Mouse (Mus musculus) embryonic facial prominence, embryonic 14.5 days (tissue): ENCODE results near the gene Vps26b. TPM values are rescaled to one million over a fixed set of nuclear protein-coding genes. Genes with fewer than 3 reads are reported as not detected.
A peak's percentile ranks its signal among the peaks of the same experiment; 100 is the strongest.

Experiments used
- ATAC-seq: fragments of 200-750 bp; cut with Nextera tagmentation; 2 replicates; pipeline ENCODE4 v1.8.0; 2017; ENCODE audit warnings: low read depth, moderate number of reproducible peaks, moderate TSS enrichment
- DNase-seq: peaks from one replicate; pipeline ENCODE4 v3.0.0-alpha.2; 2015; ENCODE audit warnings: low spot score
- H3K27ac ChIP-seq: fragments of 300-500 bp; sonication (generic); replicated peaks from 2 replicates; pipeline ENCODE4 v1.5.1; 2014; ENCODE audit warnings: low read depth, mild to moderate bottlenecking, low read length, moderate library complexity
- H3K27me3 ChIP-seq: fragments of 300-500 bp; sonication (generic); replicated peaks from 2 replicates; pipeline ENCODE4 v1.6.1; 2014; ENCODE audit warnings: low read length; ENCODE audit not compliant: control insufficient read depth, insufficient read depth
- H3K36me3 ChIP-seq: fragments of 300-500 bp; sonication (generic); 2 replicates; pipeline ENCODE4 v1.6.1; 2014; ENCODE audit warnings: low read length, mixed read lengths; ENCODE audit not compliant: control insufficient read depth, insufficient read depth
- H3K4me1 ChIP-seq: fragments of 300-500 bp; sonication (generic); 2 replicates; pipeline ENCODE4 v1.6.1; 2014; ENCODE audit warnings: antibody characterized with exemption, low read length; ENCODE audit not compliant: control insufficient read depth, insufficient read depth
- H3K4me2 ChIP-seq: fragments of 300-500 bp; sonication (generic); 2 replicates; pipeline ENCODE4 v1.6.1; 2014; ENCODE audit warnings: low read depth, mild to moderate bottlenecking, low read length, moderate library complexity, mixed read lengths
- H3K4me3 ChIP-seq: fragments of 300-500 bp; sonication (generic); 2 replicates; pipeline ENCODE4 v1.5.1; 2014; ENCODE audit warnings: low read depth, mild to moderate bottlenecking, low read length
- H3K9ac ChIP-seq: fragments of 300-500 bp; sonication (generic); 2 replicates; pipeline ENCODE4 v1.6.1; 2014; ENCODE audit warnings: low read depth, mild to moderate bottlenecking, low read length, moderate library complexity, mixed read lengths
- H3K9me3 ChIP-seq: fragments of 300-500 bp; sonication (generic); 2 replicates; pipeline ENCODE4 v1.6.1; 2016; ENCODE audit warnings: low read length; ENCODE audit not compliant: control insufficient read depth
- WGBS: fragments of 180-500 bp; shearing (Covaris S2); extraction: QIAGEN DNeasy Blood & Tissue Kit; methylation state at CpG from one replicate; pipeline ENCODE4 v1.1.7; 2014; 5-methylcytosine and 5-hydroxymethylcytosine counted together
- polyA plus RNA-seq: library from polyadenylated mRNA; unstranded; fragments of >200 nt; fragmentation: Nextera tagmentation; extraction: Ambion mirVana; gene quantifications from 2 replicates; pipeline ENCODE4 v1.2.1, GENCODE M21; 2014

The Vps26b gene
- polyA plus RNA-seq, 1 experiment from 2014 or later, result 43.0 TPM

- ATAC-seq, result peak; percentile 17
- H3K4me2 ChIP-seq, result peak overlapping the region; percentile 86
- peak overlapping the region; percentile 84 for H3K9ac ChIP-seq
- under 1% methylated on average over 43 of the region's 52 CpGs for WGBS
- no peaks in the 10 kb centered on the region for H3K27me3 ChIP-seq
- H3K4me1 ChIP-seq, result peaks cover 22% of the 10 kb centered on the region
- peak; percentile 63 for DNase-seq
- peak overlapping the region; percentile 92 for H3K27ac ChIP-seq
- H3K4me3 ChIP-seq, result peak overlapping the region; percentile 93
- 0 out of 2 replicates have a peak, but pooled peaks cover 1% of the 10 kb centered on the region for H3K36me3 ChIP-seq
- H3K9me3 ChIP-seq, result no peaks in the 10 kb centered on the region
Observed at GRCm38 (mm10) chr9:27029022-27029827, 640 bp downstream of the Vps26b start.

- Histone ChIP-seq H3K9ac (no peak overlapping the region), H3K4me3 (no peak overlapping the region), H3K9me3 (no peaks in the 10 kb centered on the region), H3K4me2 (peak overlapping the region; percentile 86; the same call in 1 of the 2 replicates), H3K27me3 (no peaks in the 10 kb centered on the region), H3K27ac (no peak overlapping the region), H3K36me3 (peaks cover 8% of the 10 kb centered on the region; the same call in 1 of the 2 replicates), H3K4me1 (peaks cover 22% of the 10 kb centered on the region)
- DNase-seq, result no peak
- ATAC-seq, result no peak
- WGBS, result 59% methylated on average over 1 of the region's 1 CpGs
Observed at GRCm38 (mm10) chr9:27026708-27027107, 3.2 kb downstream of the Vps26b start.

- WGBS, result 82% methylated on average over 4 of the region's 4 CpGs
- Histone ChIP-seq H3K9me3 (no peaks in the 10 kb centered on the region), H3K4me1 (peaks cover 20% of the 10 kb centered on the region), H3K36me3 (peaks cover 17% of the 10 kb centered on the region), H3K27me3 (no peaks in the 10 kb centered on the region), H3K27ac (no peak overlapping the region), H3K4me3 (no peak overlapping the region), H3K4me2 (no peak overlapping the region), H3K9ac (no peak overlapping the region)
- ATAC-seq, result no peak
- DNase-seq, result no peak
Observed at GRCm38 (mm10) chr9:27023681-27024080, 6.2 kb downstream of the Vps26b start.

- H3K36me3 ChIP-seq, result peaks cover 57% of the 10 kb centered on the region
Observed at GRCm38 (mm10) chr9:27018961-27019360, 10.9 kb downstream of the Vps26b start.

GRCm38 (mm10) chr9:27011572-27011971 is 18.3 kb downstream of the Vps26b start:
- peaks cover 97% of the 10 kb centered on the region for H3K36me3 ChIP-seq
- no peak overlapping the region for H3K9ac ChIP-seq
- no peaks in the 10 kb centered on the region for H3K4me1 ChIP-seq
- H3K4me2 ChIP-seq, result no peak overlapping the region
- H3K4me3 ChIP-seq, result no peak overlapping the region
- no peaks in the 10 kb centered on the region for H3K27me3 ChIP-seq
- DNase-seq (no peak), ATAC-seq (no peak)
- H3K27ac ChIP-seq, result no peak overlapping the region
- H3K9me3 ChIP-seq, result no peaks in the 10 kb centered on the region
- 89% methylated on average over 4 of the region's 4 CpGs for WGBS

More at GRCm38 (mm10) chr9:27018961-27019360, 10.9 kb downstream of the Vps26b start:
- Histone ChIP-seq H3K9me3 (no peaks in the 10 kb centered on the region), H3K4me2 (no peak overlapping the region), H3K4me1 (no peaks in the 10 kb centered on the region), H3K4me3 (no peak overlapping the region), H3K27ac (no peak overlapping the region), H3K9ac (no peak overlapping the region), H3K27me3 (no peaks in the 10 kb centered on the region)
- ATAC-seq (no peak), DNase-seq (no peak)
- 91% methylated on average over 10 of the region's 10 CpGs for WGBS

- no peak overlapping the region for H3K4me3 ChIP-seq
- no peaks in the 10 kb centered on the region for H3K4me1 ChIP-seq
- WGBS, result 76% methylated on average over 5 of the region's 5 CpGs
- H3K4me2 ChIP-seq, result no peak overlapping the region
- H3K36me3 ChIP-seq, result peaks cover 96% of the 10 kb centered on the region
- no peak for DNase-seq
- no peak for ATAC-seq
- no peaks in the 10 kb centered on the region for H3K9me3 ChIP-seq
- H3K27ac ChIP-seq, result no peak overlapping the region
- H3K27me3 ChIP-seq, result no peaks in the 10 kb centered on the region
- H3K9ac ChIP-seq, result no peak overlapping the region
Observed at GRCm38 (mm10) chr9:27009231-27009630, 20.6 kb downstream of the Vps26b start.

GRCm38 (mm10) chr9:27006866-27007265 is 23.0 kb downstream of the Vps26b start:
- H3K9ac ChIP-seq, result no peak overlapping the region
- DNase-seq (no peak), ATAC-seq (no peak)
- no peaks in the 10 kb centered on the region for H3K4me1 ChIP-seq
- peaks cover 86% of the 10 kb centered on the region for H3K36me3 ChIP-seq
- WGBS, result 88% methylated on average over 5 of the region's 5 CpGs
- H3K27ac ChIP-seq, result no peak overlapping the region
- no peaks in the 10 kb centered on the region for H3K27me3 ChIP-seq
- H3K9me3 ChIP-seq, result no peaks in the 10 kb centered on the region
- no peak overlapping the region for H3K4me2 ChIP-seq
- no peak overlapping the region for H3K4me3 ChIP-seq

- H3K4me1 ChIP-seq, result peaks cover 4% of the 10 kb centered on the region; the same call in 1 of the 2 replicates
- peaks cover 77% of the 10 kb centered on the region for H3K36me3 ChIP-seq
- ATAC-seq (no peak), DNase-seq (no peak)
- no peak overlapping the region for H3K4me2 ChIP-seq
- no peak overlapping the region for H3K9ac ChIP-seq
- H3K27me3 ChIP-seq, result no peaks in the 10 kb centered on the region
- whole genome bisulfite sequencing, result 86% methylated on average over 1 of the region's 1 CpGs
- H3K27ac ChIP-seq, result no peak overlapping the region
- H3K4me3 ChIP-seq, result no peak overlapping the region
- H3K9me3 ChIP-seq, result no peaks in the 10 kb centered on the region
Observed at GRCm38 (mm10) chr9:27005933-27006332, 23.9 kb downstream of the Vps26b start.

- ATAC-seq (no peak), DNase-seq (no peak)
- Histone ChIP-seq H3K9ac (no peak overlapping the region), H3K4me1 (peaks cover 11% of the 10 kb centered on the region; the same call in 1 of the 2 replicates), H3K4me2 (no peak overlapping the region), H3K9me3 (no peaks in the 10 kb centered on the region), H3K36me3 (peaks cover 70% of the 10 kb centered on the region), H3K27me3 (no peaks in the 10 kb centered on the region), H3K4me3 (no peak overlapping the region), H3K27ac (no peak overlapping the region)
- WGBS, result 80% methylated on average over 3 of the region's 3 CpGs
Observed at GRCm38 (mm10) chr9:27005231-27005630, 24.6 kb downstream of the Vps26b start.
